Mouse (Mus musculus) MEL (cell line): ENCODE measurements around the gene Gm10277. TPM values are rescaled to one million over a fixed set of nuclear protein-coding genes. Genes with fewer than 3 reads are reported as not detected.

ENCODE experiments used
- DNase-seq: peaks from one replicate; pipeline ENCODE4 v3.0.0; 2011; ENCODE audit warnings: low read depth, low spot score
- H3K27ac ChIP-seq: 2 replicates; pipeline ENCODE4 v1.5.1; 2012; ENCODE audit warnings: low read depth, mild to moderate bottlenecking, control low read depth, low read length, moderate library complexity; ENCODE audit not compliant: control insufficient read depth
- H3K27me3 ChIP-seq, 2 experiments: fragments of 150-350 bp in 1 of 2; sonication (generic) in 1 of 2; 2 replicates each; pipeline ENCODE4 v1.6.1; 2012; ENCODE audit warnings: low read length in 2 of 2, mild to moderate bottlenecking in 2 of 2, improper control_type of control experiment in 1 of 2, moderate library complexity in 1 of 2; ENCODE audit not compliant: insufficient read depth in 2 of 2, control insufficient read depth in 1 of 2
- H3K36me3 ChIP-seq, 2 experiments: 2 replicates each; pipeline ENCODE4 v1.6.1; 2012 to 2014; ENCODE audit warnings: low read length in 2 of 2, improper control_type of control experiment in 1 of 2, inconsistent platforms in 1 of 2, mild to moderate bottlenecking in 1 of 2; ENCODE audit not compliant: insufficient read depth in 2 of 2, control insufficient read depth in 1 of 2
- H3K4me1 ChIP-seq, 2 experiments: fragments of 150-350 bp in 1 of 2; sonication (generic) in 1 of 2; 2 replicates each; pipeline ENCODE4 v1.6.1; 2012; ENCODE audit warnings: low read length in 2 of 2, improper control_type of control experiment in 1 of 2, mild to moderate bottlenecking in 1 of 2; ENCODE audit not compliant: insufficient read depth in 2 of 2, control insufficient read depth in 1 of 2
- H3K4me3 ChIP-seq, 2 experiments: fragments of 150-350 bp in 1 of 2; sonication (generic) in 1 of 2; 2 replicates each; pipeline ENCODE4 v1.5.1; 2012; ENCODE audit warnings: low read depth in 2 of 2, low read length in 2 of 2, mild to moderate bottlenecking in 2 of 2, moderate library complexity in 2 of 2, control low read depth in 1 of 2, improper control_type of control experiment in 1 of 2; ENCODE audit not compliant: control insufficient read depth in 1 of 2, insufficient read depth in 1 of 2
- H3K79me2 ChIP-seq: 2 replicates; pipeline ENCODE4 v1.6.1; 2012; ENCODE audit warnings: mild to moderate bottlenecking, low read length, moderate library complexity; ENCODE audit not compliant: control insufficient read depth, poor library complexity, insufficient read depth
- H3K9ac ChIP-seq: 2 replicates; pipeline ENCODE4 v1.6.1; 2012; ENCODE audit warnings: low read depth, mild to moderate bottlenecking, control low read depth, low read length, moderate library complexity; ENCODE audit not compliant: control insufficient read depth, poor library complexity, severe bottlenecking
- H3K9me3 ChIP-seq: fragments of 150-350 bp; sonication (generic); replicated peaks from 2 replicates; pipeline ENCODE4 v1.6.1; 2012; ENCODE audit warnings: mild to moderate bottlenecking, low read length, improper control_type of control experiment, moderate library complexity; ENCODE audit not compliant: insufficient read depth
- BHLHE40 ChIP-seq: IDR thresholded peaks from 2 replicates; pipeline ENCODE4 v1.6.1; 2012; ENCODE audit warnings: low read depth, mild to moderate bottlenecking, inconsistent platforms, low read length, improper control_type of control experiment, borderline replicate concordance
- CHD1 ChIP-seq: IDR thresholded peaks from 2 replicates; pipeline ENCODE4 v1.6.1; 2012; ENCODE audit warnings: low read depth, mild to moderate bottlenecking, inconsistent platforms, low read length, improper control_type of control experiment
- CTCF ChIP-seq, 3 experiments: IDR thresholded peaks in 2 of 3; conservative IDR thresholded peaks in 1 of 3; 2 replicates each; pipeline ENCODE4 v1.5.1; 2011 to 2012; ENCODE audit warnings: low read length in 3 of 3, low read depth in 2 of 3, mild to moderate bottlenecking in 2 of 3, improper control_type of control experiment in 1 of 3, inconsistent platforms in 1 of 3, mixed read lengths in 1 of 3, moderate library complexity in 1 of 3; ENCODE audit not compliant: control insufficient read depth in 1 of 3, insufficient read depth in 1 of 3, poor library complexity in 1 of 3, severe bottlenecking in 1 of 3
- E2F4 ChIP-seq: IDR thresholded peaks from 2 replicates; pipeline ENCODE4 v1.6.1; 2011; ENCODE audit warnings: low read depth, low read length, improper control_type of control experiment, borderline replicate concordance
- GABPA ChIP-seq: IDR thresholded peaks from 2 replicates; pipeline ENCODE4 v1.6.1; 2012; ENCODE audit warnings: low read depth, mild to moderate bottlenecking, inconsistent platforms, low read length, improper control_type of control experiment, moderate library complexity
- GATA1 ChIP-seq: IDR thresholded peaks from 2 replicates; pipeline ENCODE4 v1.6.1; 2011; ENCODE audit warnings: low read depth, low read length, improper control_type of control experiment
- HCFC1 ChIP-seq: IDR thresholded peaks from 2 replicates; pipeline ENCODE4 v1.6.1; 2012; ENCODE audit warnings: low read depth, mild to moderate bottlenecking, inconsistent platforms, low read length, improper control_type of control experiment, moderate library complexity
- JUND ChIP-seq: IDR thresholded peaks from 2 replicates; pipeline ENCODE4 v1.6.1; 2011; ENCODE audit warnings: low read depth, mild to moderate bottlenecking, improper control_type of control experiment, low read length
- KAT2A ChIP-seq: conservative IDR thresholded peaks from 2 replicates; pipeline ENCODE4 v1.6.1; 2012; ENCODE audit warnings: low read depth, low read length, improper control_type of control experiment, inconsistent platforms
- MAZ ChIP-seq: IDR thresholded peaks from 2 replicates; pipeline ENCODE4 v1.6.1; 2012; ENCODE audit warnings: low read depth, mild to moderate bottlenecking, inconsistent platforms, low read length, improper control_type of control experiment
- MEF2A ChIP-seq: IDR thresholded peaks from 2 replicates; pipeline ENCODE4 v1.6.1; 2014; ENCODE audit warnings: low read depth, mild to moderate bottlenecking, inconsistent platforms, low read length, improper control_type of control experiment; ENCODE audit not compliant: poor library complexity, insufficient replicate concordance, severe bottlenecking; ENCODE audit errors: extremely low read depth
- MYB ChIP-seq: IDR thresholded peaks from 2 replicates; pipeline ENCODE4 v1.6.1; 2011; ENCODE audit warnings: mild to moderate bottlenecking, low read depth, low read length, improper control_type of control experiment
- MYC ChIP-seq: IDR thresholded peaks from 2 replicates; pipeline ENCODE4 v1.6.1; 2011; ENCODE audit warnings: low read depth, mild to moderate bottlenecking, low read length, improper control_type of control experiment, moderate library complexity
- NRF1 ChIP-seq: IDR thresholded peaks from 2 replicates; pipeline ENCODE4 v1.6.1; 2014; ENCODE audit warnings: low read depth, mild to moderate bottlenecking, inconsistent platforms, low read length, improper control_type of control experiment, moderate library complexity; ENCODE audit not compliant: poor library complexity, insufficient read depth, severe bottlenecking
- POLR2AphosphoS5 ChIP-seq: IDR thresholded peaks from 2 replicates; pipeline ENCODE4 v1.6.1; 2012; ENCODE audit warnings: low read depth, borderline replicate concordance, mild to moderate bottlenecking, inconsistent platforms, low read length, moderate library complexity, mixed read lengths
- RAD21 ChIP-seq: IDR thresholded peaks from 2 replicates; pipeline ENCODE4 v1.6.1; 2011; ENCODE audit warnings: mild to moderate bottlenecking, low read depth, low read length, improper control_type of control experiment
- RCOR1 ChIP-seq: IDR thresholded peaks from 2 replicates; pipeline ENCODE4 v1.6.1; 2012; ENCODE audit warnings: low read depth, mild to moderate bottlenecking, inconsistent platforms, low read length, improper control_type of control experiment
- SIN3A ChIP-seq: IDR thresholded peaks from 2 replicates; pipeline ENCODE4 v1.6.1; 2012; ENCODE audit warnings: low read length, improper control_type of control experiment, inconsistent platforms
- SMC3 ChIP-seq: IDR thresholded peaks from 2 replicates; pipeline ENCODE4 v1.6.1; 2011; ENCODE audit warnings: low read depth, low read length, improper control_type of control experiment
- TCF12 ChIP-seq: IDR thresholded peaks from 2 replicates; pipeline ENCODE4 v1.6.1; 2014; ENCODE audit warnings: low read depth, mild to moderate bottlenecking, inconsistent platforms, low read length, improper control_type of control experiment, moderate library complexity
- USF1 ChIP-seq: IDR thresholded peaks from 2 replicates; pipeline ENCODE4 v1.6.1; 2014; ENCODE audit warnings: low read depth, mild to moderate bottlenecking, inconsistent platforms, low read length, improper control_type of control experiment, moderate library complexity
- USF2 ChIP-seq, 2 experiments: IDR thresholded peaks; 2 replicates each; pipeline ENCODE4 v1.6.1; 2011 to 2012; ENCODE audit warnings: improper control_type of control experiment in 2 of 2, low read length in 2 of 2, borderline replicate concordance in 1 of 2, inconsistent platforms in 1 of 2, low read depth in 1 of 2, mild to moderate bottlenecking in 1 of 2; ENCODE audit not compliant: insufficient read depth in 1 of 2
- ZC3H11A ChIP-seq: IDR thresholded peaks from 2 replicates; pipeline ENCODE4 v1.6.1; 2012; ENCODE audit warnings: low read depth, mild to moderate bottlenecking, inconsistent platforms, low read length, improper control_type of control experiment
- ZMIZ1 ChIP-seq: IDR thresholded peaks from 2 replicates; pipeline ENCODE4 v1.6.1; 2012; ENCODE audit warnings: low read depth, mild to moderate bottlenecking, inconsistent platforms, low read length, improper control_type of control experiment, moderate library complexity
- polyA plus RNA-seq, 2 experiments: library from polyadenylated mRNA; stranded (reverse) in 1 of 2; unstranded in 1 of 2; fragments of >175 nt in 1 of 2; fragments of >200 nt in 1 of 2; gene quantifications; 2 replicates each; pipeline versions ENCODE4 v1.2.1 to v1.2.4; 2012; ENCODE audit warnings: low replicate concordance in 2 of 2, low read depth in 1 of 2; ENCODE audit not compliant: insufficient read length in 2 of 2, insufficient read depth in 1 of 2, missing spikeins in 1 of 2
- total RNA-seq: library from RNA; depleted of rRNA; stranded (reverse); fragments of 300-350 nt; gene quantifications from 2 replicates; pipeline ENCODE4 v1.2.3, GENCODE M21; 2012

The Gm10277 gene
- total and polyA plus RNA-seq, 3 experiments, result 0.19 to 0.35 TPM; not detected in 1

GRCm38 (mm10) chr11:77826311-77826710, 38.8 kb upstream of the Gm10277 start:
- H3K27me3 ChIP-seq, result no peaks in the 10 kb centered on the region
- H3K4me3 ChIP-seq, result no peak overlapping the region
- no peaks in the 10 kb centered on the region for H3K4me1 ChIP-seq
- H3K9me3 ChIP-seq, result no peaks in the 10 kb centered on the region
- H3K27ac ChIP-seq, result no peak overlapping the region
- no peak overlapping the region for H3K9ac ChIP-seq
- H3K79me2 ChIP-seq, result no peaks in the 10 kb centered on the region
- no peak for DNase-seq
- TF ChIP-seq JUND (no peak), TCF12 (no peak), GABPA (no peak), BHLHE40 (no peak), KAT2A (no peak), GATA1 (no peak), NRF1 (no peak), RCOR1 (no peak), SIN3A (no peak)
- no peaks in the 10 kb centered on the region for H3K36me3 ChIP-seq

- peak; percentile 52 for TF ChIP-seq ZC3H11A
- no peak for TF ChIP-seq ZMIZ1
- TF ChIP-seq E2F4, result no peak
- peak; percentile 72 for TF ChIP-seq RAD21
- TF ChIP-seq MYC, result no peak
- TF ChIP-seq GATA1, result no peak
- TF ChIP-seq USF2 (IDR thresholded peaks at IDR 0.05; ENCODE audit: borderline replicate concordance in 1 of 2, insufficient read depth in 1 of 2, low read depth in 1 of 2, low read length in 2 of 2), result no peak
- TF ChIP-seq GABPA, result no peak
- no peak for TF ChIP-seq MEF2A
- peak; percentile 68 to 91 (median 89) for TF ChIP-seq CTCF (IDR thresholded peaks at IDR 0.05 in 2 of 3, conservative IDR thresholded peaks at IDR 0.05 in 1 of 3; ENCODE audit: control insufficient read depth in 1 of 3, insufficient read depth in 1 of 3, low read depth in 2 of 3, low read length in 3 of 3, poor library complexity in 1 of 3, severe bottlenecking in 1 of 3)
- no peak for TF ChIP-seq POLR2AphosphoS5
- no peak for TF ChIP-seq USF1
- TF ChIP-seq CHD1, result no peak
- TF ChIP-seq MAZ, result no peak
- no peak for TF ChIP-seq MYB
- TF ChIP-seq HCFC1, result no peak
- TF ChIP-seq JUND, result no peak
- TF ChIP-seq SMC3, result peak; percentile 85
Observed at GRCm38 (mm10) chr11:77825853-77826252, 38.3 kb upstream of the Gm10277 start.

More at GRCm38 (mm10) chr11:77825853-77826252, 38.3 kb upstream of the Gm10277 start:
- Histone ChIP-seq H3K4me1 (no peaks in the 10 kb centered on the region), H3K27ac (no peak overlapping the region), H3K9me3 (no peaks in the 10 kb centered on the region), H3K9ac (no peak overlapping the region), H3K79me2 (no peaks in the 10 kb centered on the region), H3K4me3 (no peak overlapping the region), H3K36me3 (no peaks in the 10 kb centered on the region), H3K27me3 (no peaks in the 10 kb centered on the region)
- peak; percentile 83 for DNase-seq
